Comparison of ENCODE assay signal across 9 mouse cellular contexts in genomic region chr6:90575261-90575715, GRCm38 (mm10). TPM values are rescaled to one million over a fixed set of nuclear protein-coding genes. Genes with fewer than 3 reads are reported as not detected.
DNase-seq lines count a peak whose midpoint lies in the region; ATAC-seq lines count a peak whose summit lies in the region.
"Had no signal": no experiment of that assay in that cellular context is flagged by ENCODE, and none has a peak within 500 bp of the region (broad histone marks: within the 10 kb centered on the region; RNA-seq: fewer than 3 reads in every experiment).

No protein-coding gene starts in this region.

- H3K27ac ChIP-seq in midbrain, embryonic 13.5 days = no peak overlapping the region
- H3K27ac ChIP-seq: stomach, embryonic 15.5 days had no signal

- 34% methylated on average over 3 of the region's 3 CpGs for WGBS in midbrain, embryonic 13.5 days

- no peaks in the 10 kb centered on the region for H3K27me3 ChIP-seq in midbrain, embryonic 13.5 days
- H3K27me3 ChIP-seq: stomach, embryonic 15.5 days had no signal

- no peak overlapping the region for H3K9ac ChIP-seq in midbrain, embryonic 13.5 days (replicated peaks)
- H3K9ac ChIP-seq: stomach, embryonic 15.5 days had no signal

- no peaks in the 10 kb centered on the region for H3K36me3 ChIP-seq in midbrain, embryonic 13.5 days
- H3K36me3 ChIP-seq: stomach, embryonic 15.5 days had no signal

- peak; percentile 67 for DNase-seq in 416B (ENCODE audit: low read depth)
- peak; percentile 89 for DNase-seq in adrenal gland, postnatal 10 days
- peak; percentile 71 for DNase-seq in embryo, embryonic 9.5 days (ENCODE audit: extremely low spot score)
- peak; percentile 92 for DNase-seq in heart, adult 11 months
- peak; percentile 76 for DNase-seq in kidney, adult 11 months
- peak; percentile 52 to 77 for DNase-seq in left cerebral cortex, postnatal 36 days (ENCODE audit: low spot score in 2 of 2)
- DNase-seq in spleen, adult 18-20 months = peak; percentile 25 to 73

- H3K9me3 ChIP-seq in midbrain, embryonic 13.5 days = no peaks in the 10 kb centered on the region
- H3K9me3 ChIP-seq: stomach, embryonic 15.5 days had no signal

- peak; percentile 74 for ATAC-seq in midbrain, embryonic 13.5 days

- peaks cover 10% of the 10 kb centered on the region for H3K4me1 ChIP-seq in midbrain, embryonic 13.5 days (replicated peaks)
- H3K4me1 ChIP-seq: stomach, embryonic 15.5 days had no signal

- no peak overlapping the region for H3K4me2 ChIP-seq in midbrain, embryonic 13.5 days (replicated peaks)
- H3K4me2 ChIP-seq: stomach, embryonic 15.5 days had no signal

- no peak overlapping the region for H3K4me3 ChIP-seq in midbrain, embryonic 13.5 days (replicated peaks)
- H3K4me3 ChIP-seq: stomach, embryonic 15.5 days had no signal

- intact Hi-C loops in left cerebral cortex, postnatal 36 days (cut with DNase I) = loop anchor here (2.0 to 5.0 kb wide), 2 partner anchors 36 to 138 kb away; no protein-coding TSS in a partner anchor

RNA-seq across cellular contexts. Expression of gene Slc41a3, which starts 29.2 kb away (rescaled TPM):
- 10 to 100 TPM; 20.8 to 25.2 TPM for total RNA-seq in adrenal gland, postnatal 10 days (2021)
- 1 to 10 TPM; 4.4 to 6.0 TPM for total RNA-seq in left cerebral cortex, postnatal 36 days (2021)
- 3.3 and 3.6 TPM in 2 replicates for polyA plus RNA-seq in midbrain, embryonic 13.5 days (2015; fragmentation: Nextera tagmentation; extraction: Ambion mirVana)
